Mouse (Mus musculus): Measurements from ENCODE around the gene Tlr9. TPM values are rescaled to one million over a fixed set of nuclear protein-coding genes. Genes with fewer than 3 reads are reported as not detected.

Gene Tlr9
- polyA plus RNA-seq, 1 experiment, result not detected

GRCm38 (mm10) chr9:106198962-106199458 is 23.4 kb upstream of the Tlr9 start:
- TF ChIP-seq GATA1 (IDR thresholded peaks at IDR 0.05; ENCODE audit: low read length), result no peak

DNA sequence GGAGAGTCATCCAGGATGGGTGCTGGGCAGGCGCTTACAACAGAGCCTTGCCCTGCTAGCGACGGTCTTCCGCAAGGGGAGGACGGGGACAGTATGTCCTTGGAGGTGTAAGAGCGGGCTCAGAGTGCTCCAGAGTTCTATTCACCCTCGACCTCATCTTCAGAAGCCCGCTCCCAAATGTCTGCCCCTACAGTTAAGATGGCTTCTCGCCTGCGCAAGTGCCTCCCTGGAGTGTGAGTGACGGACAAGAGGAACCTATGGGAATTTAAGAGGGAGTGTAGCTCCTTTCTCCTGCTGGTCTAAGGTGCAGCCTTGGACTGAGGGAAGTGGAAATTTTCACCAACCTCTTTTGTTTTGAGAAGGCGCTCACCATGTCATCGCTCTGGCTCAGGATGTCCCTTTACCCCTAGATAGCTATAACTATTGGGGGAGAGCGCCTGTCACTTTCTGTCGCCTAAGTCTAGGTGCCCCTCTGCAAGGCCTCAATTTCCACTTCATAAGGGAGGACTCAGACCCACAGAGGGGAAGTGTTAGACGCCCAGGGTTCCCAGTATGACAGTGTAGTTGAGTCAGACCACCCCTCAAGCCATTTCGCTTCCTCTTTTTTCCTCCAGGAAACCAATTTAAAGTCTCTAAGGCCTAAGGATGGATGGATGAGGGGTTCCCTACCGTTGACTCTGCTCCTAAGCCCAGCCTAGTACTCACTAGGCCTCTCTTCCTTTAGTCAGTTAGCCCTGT is 22.7 kb upstream of the Tlr9 start, which contains the start of gene Ppm1m:
Gene Ppm1m (minus strand): TSS at position 212 of the 738 bp plus-strand sequence.
- TF ChIP-seq GATA1 (IDR thresholded peaks at IDR 0.05; ENCODE audit: low read length), result no peak

GRCm38 (mm10) chr9:106201895-106202294 is 20.5 kb upstream of the Tlr9 start:
- TF ChIP-seq GATA1 (IDR thresholded peaks at IDR 0.05; ENCODE audit: low read length), result no peak

GRCm38 (mm10) chr9:106202819-106203636 is 19.4 kb upstream of the Tlr9 start, which contains the start of gene Twf2:
Twf2 (plus strand) TSS chr9:106203108.
- no peak for TF ChIP-seq GATA1 (IDR thresholded peaks at IDR 0.05; ENCODE audit: low read length)

- TF ChIP-seq GATA1 (IDR thresholded peaks at IDR 0.05; ENCODE audit: low read length), result no peak
Observed at GRCm38 (mm10) chr9:106203990-106204851, 18.2 kb upstream of the Tlr9 start.

DNA sequence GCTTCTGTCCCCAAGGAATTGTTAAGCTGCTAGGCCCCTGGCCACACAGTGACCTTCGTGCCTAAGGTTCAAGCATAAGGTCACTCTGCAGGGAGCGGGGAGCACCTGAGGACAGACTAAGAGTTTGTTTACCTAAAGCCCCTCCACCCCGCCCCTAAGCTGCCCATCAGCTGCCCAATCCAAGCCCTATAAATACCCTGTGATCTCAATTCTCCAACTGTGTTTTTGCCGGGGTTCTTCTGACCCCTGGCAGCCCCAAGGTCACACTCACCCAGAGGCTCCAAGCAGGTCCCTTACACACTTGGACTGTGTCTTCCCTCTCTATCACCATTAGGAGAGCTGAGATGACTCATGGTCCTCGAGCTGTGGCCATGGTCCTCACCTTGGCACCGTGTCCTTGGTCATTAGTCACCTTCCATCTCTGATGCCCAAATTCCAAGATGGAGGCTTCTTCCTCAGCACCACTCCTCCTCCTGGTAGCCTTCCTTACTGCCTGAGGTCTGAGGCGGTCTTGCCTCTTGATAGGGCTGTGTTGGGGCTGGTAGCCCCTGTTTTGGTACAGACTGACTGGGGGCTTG is 16.6 kb upstream of the Tlr9 start:
- TF ChIP-seq GATA1 (IDR thresholded peaks at IDR 0.05; ENCODE audit: low read length), result no peak

- no peak for TF ChIP-seq GATA1 (IDR thresholded peaks at IDR 0.05; ENCODE audit: low read length)
Observed at GRCm38 (mm10) chr9:106206515-106206914, 15.9 kb upstream of the Tlr9 start.

DNA sequence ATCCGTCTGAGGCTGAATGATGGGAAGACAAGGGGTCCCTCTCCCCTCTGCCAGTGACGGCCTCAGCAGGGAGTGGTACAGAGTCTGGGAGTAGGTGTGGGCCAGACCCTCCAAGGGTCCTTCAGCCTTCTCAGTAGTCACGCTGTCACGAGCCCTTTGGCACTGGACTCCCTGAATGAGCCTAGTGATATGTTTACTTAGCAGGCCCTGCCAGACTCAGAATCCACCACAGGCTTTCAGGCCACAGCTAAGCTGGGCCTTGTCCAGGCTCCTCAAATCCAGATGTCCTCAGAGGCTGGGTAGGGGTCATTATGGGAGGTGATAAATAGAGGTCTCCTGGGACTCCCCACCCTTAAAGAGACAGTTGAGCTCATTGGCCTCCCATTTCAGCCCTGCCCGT is 14.2 kb upstream of the Tlr9 start:
- no peak for TF ChIP-seq GATA1 (IDR thresholded peaks at IDR 0.05; ENCODE audit: low read length)

DNA sequence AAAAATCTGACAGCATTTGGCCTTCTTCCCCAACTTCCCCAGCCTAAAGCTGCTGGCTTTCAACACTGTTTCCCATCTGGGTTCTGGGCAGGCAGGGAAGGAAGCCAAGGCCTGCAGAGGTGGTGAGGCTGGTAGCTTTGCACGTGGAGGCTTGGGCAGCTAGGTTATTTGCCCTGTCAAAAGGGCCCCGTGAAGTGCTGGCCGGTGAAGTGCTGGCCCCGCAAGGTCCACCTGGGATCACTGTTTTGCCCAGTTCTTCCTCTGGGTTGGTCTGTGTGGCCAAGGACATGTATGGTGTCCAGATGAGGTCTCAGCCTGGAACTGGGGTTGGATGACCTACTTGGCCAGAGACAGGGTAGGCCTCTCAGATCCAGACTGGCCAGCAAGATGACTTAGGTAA is 12.4 kb upstream of the Tlr9 start:
- no peak for TF ChIP-seq GATA1 (IDR thresholded peaks at IDR 0.05; ENCODE audit: low read length)

GRCm38 (mm10) chr9:106210853-106211609 is 11.4 kb upstream of the Tlr9 start:
- TF ChIP-seq GATA1 (IDR thresholded peaks at IDR 0.05; ENCODE audit: low read length), result no peak

DNA sequence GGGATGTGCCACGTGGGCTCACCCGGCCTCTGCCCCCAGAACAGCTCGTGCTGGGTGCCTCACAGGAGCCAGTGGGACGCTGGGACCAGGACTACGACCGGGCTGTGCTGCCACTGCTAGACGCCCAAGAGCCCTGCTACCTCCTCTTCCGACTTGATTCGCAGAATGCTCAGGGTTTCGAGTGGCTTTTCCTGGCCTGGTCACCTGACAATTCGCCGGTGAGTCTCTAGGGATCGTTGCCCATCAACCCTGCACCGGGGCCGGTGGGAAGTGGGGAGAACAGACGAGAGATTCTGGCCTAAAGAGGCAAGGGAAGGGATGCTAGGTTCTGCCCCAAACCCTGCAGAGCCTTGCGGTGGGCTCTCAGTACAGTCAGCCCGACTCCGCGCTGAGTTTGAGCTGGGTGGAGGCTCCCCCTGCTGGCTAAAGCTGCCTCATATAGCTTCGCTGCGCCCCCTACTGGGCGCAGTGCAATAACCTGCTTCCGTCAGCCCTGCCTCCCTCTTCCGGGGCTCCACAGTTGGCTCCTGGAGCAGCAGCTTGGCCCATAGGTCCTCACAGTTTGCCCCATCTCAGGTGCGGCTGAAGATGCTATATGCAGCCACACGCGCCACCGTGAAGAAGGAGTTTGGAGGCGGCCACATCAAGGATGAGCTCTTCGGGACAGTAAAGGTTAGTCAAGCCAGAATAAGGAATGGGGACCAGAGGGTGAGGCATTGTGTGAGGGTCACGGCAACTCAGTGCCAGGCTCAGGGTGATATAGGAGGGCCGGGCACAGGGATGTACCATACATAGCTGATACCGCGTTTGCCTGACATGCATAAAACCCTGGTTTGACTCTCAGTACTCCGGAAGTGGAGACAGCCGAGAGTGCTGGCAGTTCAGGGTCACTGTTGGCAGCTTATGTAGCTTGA is 10.5 kb upstream of the Tlr9 start:
- TF ChIP-seq GATA1 (IDR thresholded peaks at IDR 0.05; ENCODE audit: low read length), result no peak

- no peak for TF ChIP-seq GATA1 (IDR thresholded peaks at IDR 0.05; ENCODE audit: low read length)
Observed at GRCm38 (mm10) chr9:106212594-106212981, 9.8 kb upstream of the Tlr9 start.

Measured in G1E-ER4 (cell line).